Mouse (Mus musculus): ENCODE results near the gene Dcp1a.

Dcp1a gene

DNA sequence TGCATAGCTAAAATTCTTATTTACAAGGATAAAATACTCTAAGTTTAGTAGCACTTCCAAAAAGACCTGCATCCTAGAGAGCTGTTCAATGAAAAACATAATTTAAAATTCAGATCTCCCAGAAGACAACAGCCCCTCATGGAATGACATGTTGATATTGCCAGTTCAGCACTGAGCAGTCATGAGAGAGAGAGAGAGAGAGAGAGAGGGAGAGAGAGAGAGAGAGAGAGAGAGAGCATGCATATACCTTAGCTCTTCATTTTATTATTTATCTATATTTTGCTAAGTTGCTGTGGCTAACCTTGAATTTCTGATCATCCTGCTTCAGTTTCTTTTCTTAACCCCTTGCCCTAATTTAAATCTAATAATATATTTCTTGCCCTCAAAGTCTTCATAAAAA, 83.0 kb downstream of the Dcp1a start:
- no peak for DNase-seq

- peak; percentile 98 for DNase-seq
Measured at GRCm38 (mm10) chr14:30564451-30564850, 85.1 kb downstream of the Dcp1a start.

DNA sequence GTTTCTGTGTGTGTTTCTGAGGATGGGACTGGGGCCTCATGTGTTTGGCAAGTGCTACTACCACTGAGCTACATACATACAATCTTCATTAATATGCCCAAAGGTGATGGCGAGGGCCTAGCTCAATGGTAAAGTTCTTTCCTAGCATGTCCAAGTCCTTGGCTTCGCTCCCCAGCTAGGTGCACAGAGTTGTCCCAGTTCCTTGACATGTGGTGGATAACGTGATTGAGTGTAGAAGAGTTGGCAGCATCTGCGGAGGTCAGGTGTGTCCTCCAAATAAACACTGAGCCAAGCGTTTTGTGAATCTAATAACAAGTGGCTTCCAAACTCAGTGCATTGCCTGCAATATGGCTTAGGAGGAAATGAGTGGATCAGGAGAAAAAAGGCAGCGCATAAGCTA, 87.0 kb downstream of the Dcp1a start:
- peak; percentile 95 for DNase-seq

- DNase-seq, result no peak
Measured at GRCm38 (mm10) chr14:30568016-30568415, 88.7 kb downstream of the Dcp1a start.

DNA sequence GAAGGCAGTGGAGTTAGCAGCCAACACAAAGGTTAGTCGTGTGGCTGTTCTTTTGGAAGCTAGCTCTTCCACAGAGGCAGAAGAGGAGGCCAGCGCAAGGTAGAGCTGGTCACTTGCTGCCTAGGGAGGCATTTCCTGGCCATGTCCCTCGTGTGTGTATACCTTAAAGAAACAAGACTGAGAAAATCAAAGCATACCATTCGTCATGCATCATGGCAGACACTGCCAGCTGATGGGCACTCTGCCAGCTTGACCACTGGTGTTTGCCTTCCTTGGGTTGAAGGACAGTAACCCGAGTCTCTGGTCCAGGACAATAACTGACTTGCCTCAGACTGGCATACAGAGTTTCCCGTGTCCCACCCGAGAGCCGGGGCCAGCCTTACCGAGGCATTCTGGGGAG, 91.0 kb downstream of the Dcp1a start:
- DNase-seq, result no peak

DNA sequence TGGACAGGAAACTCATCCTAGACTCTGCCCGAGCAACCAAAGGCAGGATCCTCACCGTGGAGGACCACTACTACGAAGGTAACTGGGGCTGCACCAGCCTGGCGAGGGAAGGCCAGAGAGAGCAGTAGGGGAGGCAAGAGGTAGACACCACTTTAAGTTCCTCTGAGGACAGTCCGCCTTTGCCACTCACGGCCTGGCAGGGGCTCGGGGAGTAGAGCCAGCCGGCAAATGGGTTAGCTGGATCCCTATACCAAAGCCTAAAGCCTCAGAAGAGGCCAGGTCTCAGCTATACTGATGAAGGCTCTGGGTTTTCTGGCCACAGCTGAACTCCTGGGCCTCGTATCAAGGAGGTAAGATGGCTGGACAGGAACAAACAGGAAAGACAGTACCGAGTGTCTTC, 92.9 kb downstream of the Dcp1a start:
- DNase-seq, result peak; percentile 94

GRCm38 (mm10) chr14:30573235-30573634, 93.9 kb downstream of the Dcp1a start:
- DNase-seq, result peak; percentile 89

GRCm38 (mm10) chr14:30573983-30574584, 94.7 kb downstream of the Dcp1a start:
- DNase-seq, result peak; percentile 95

DNA sequence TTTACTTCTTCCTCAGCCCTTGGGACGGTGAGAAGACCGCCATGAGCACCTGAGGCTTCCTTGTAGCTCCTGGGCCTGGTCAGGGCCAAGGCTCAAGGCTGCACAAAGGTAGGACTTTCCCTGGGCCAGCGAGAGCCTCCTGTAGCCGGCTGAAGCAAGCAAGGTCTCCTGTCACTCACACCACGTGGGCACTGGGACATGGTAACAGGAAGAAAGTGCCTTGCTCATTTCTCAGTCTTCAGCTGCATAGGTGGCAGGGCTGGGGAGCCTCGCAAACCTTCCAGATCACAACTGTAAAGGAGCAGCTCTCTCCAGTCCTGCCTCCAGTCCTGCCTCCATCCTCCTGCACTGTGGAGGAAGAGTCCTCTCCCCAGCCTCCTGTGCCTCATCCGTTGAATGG, 96.5 kb downstream of the Dcp1a start:
- DNase-seq, result peak; percentile 78

DNA sequence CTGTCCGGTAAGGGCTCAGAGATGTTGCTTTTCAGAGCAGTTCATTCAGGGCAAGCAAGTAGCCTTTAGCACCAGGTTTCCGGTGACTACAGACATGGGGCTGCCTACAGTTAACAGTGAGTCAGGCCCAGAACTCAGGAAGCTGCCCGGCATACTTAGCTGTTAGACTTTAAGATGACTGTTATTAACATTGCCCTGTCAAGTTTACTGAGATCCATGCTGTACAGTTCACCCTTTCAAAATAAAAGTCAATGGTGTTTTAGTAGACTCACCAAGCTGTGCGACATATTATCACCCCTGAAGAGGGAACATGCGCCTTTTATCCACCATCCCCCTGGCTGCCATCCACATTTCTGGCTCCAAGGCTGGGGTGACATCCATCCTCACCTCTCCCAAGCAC, 96.9 kb downstream of the Dcp1a start:
- DNase-seq, result no peak

Measured in heart, adult 11 months (tissue).